Mouse (Mus musculus) granulocyte monocyte progenitor cell, adult 5-6 weeks (primary cell): ENCODE data around the gene Lgals4. TPM values are rescaled to one million over a fixed set of nuclear protein-coding genes. Genes with fewer than 3 reads are reported as not detected.

Experiments
- ATAC-seq: replicated peaks from 2 replicates; pipeline ENCODE4 v1.8.0; 2016; ENCODE audit warnings: mild to moderate bottlenecking, moderate TSS enrichment, inconsistent platforms; ENCODE audit not compliant: poor library complexity, severe bottlenecking
- total RNA-seq, 2 experiments: library from RNA; stranded (forward) in 1 of 2; stranded (reverse) in 1 of 2; fragments of 200-712, 200-1000 nt in 1 of 2; fragments of >200 nt in 1 of 2; fragmentation: Nextera tagmentation in 1 of 2; gene quantifications; 2 replicates each; pipeline ENCODE4 v1.2.3; 2014 to 2017

The Lgals4 gene
- total RNA-seq, 2 experiments from 2014 or later: 3.9 to 20.8 TPM

DNA sequence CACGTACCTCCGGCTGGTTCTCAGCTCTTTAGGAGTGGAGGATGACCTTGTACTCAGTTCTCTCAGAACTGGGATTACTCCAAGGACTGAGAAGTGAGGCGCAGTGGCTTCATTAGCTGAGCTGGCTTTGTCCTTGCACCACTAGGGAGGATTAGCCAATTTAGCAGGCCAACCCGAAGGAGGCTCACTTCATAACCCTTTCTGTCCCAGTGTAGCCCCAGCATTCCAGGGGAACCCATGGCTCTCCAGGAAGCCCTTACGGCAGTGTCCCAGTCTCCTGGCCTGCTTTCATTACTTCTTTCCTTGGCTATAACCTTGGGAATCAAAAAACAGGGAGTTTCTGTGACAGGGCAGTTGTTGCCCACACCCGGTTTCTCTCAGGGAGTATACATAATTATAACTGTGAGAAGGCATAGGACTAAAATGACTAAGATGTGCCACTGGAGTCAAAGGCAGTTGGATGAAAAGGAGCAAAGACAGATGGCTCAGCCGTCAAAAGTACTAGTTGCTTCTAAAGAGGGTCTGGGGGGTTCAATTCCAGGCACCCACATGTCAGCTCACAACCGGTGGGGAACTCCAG, 25.9 kb upstream of the Lgals4 start:
- ATAC-seq: no peak

GRCm38 (mm10) chr7:28808221-28808941, 25.3 kb upstream of the Lgals4 start, which contains the start of gene Hnrnpl:
Gene Hnrnpl (plus strand): TSS chr7:28808541.
- peak; percentile 17 for ATAC-seq

DNA sequence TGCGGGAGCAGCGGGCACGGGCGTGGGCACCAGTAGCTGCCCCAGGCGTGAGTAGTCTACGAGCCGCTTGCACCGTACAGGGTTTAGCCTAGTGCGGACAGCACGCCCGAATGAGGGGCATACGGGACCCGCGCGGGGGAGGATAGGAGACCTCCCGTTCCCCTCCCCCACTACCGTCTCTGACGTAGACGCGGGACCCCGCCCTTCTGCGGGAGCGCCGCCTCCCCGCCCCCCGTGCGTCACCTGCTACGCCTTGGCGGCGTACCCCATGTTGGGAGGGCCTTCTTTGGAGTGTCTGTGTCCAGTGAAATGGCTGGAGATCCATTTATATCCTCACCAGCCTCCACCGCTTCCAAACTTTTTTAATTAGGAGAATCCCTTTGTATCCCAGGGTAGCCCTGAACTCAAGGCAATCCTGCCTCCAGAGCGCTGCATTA, 24.7 kb upstream of the Lgals4 start:
- ATAC-seq: peak; percentile 54

DNA sequence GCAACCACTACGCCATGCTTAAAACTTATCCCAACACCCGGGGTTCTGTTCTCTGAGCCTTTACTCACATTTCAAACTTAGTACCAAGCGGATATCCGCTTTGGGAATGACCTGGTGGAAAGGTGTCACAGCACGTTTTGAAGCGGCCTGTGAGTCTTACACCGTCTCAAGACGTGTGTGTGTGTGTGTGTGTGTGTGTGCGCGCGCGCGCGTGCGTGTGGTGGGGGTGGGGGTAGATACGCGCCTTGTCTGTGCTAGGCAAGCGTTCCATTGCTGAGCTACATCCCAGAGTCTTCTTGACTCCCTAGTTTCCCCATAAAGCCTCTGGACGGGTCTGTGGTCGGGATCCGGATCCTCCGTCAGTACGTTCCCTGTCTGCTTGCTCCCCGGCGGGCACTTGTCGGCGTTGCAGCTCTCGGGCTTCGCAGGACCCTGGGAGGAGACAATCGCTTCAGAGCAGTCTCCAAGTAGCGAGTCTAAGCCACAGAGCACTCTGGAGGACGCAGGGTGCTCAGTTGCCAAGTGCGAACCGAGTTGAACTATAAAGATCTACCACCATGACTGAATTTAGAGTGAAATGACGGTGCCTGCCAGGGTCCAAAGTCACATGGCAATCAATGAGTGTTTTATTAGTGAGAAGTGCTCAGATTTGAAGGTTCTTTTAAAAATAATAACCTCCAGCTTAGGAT, 24.1 kb upstream of the Lgals4 start:
- peak; percentile 4 for ATAC-seq

DNA sequence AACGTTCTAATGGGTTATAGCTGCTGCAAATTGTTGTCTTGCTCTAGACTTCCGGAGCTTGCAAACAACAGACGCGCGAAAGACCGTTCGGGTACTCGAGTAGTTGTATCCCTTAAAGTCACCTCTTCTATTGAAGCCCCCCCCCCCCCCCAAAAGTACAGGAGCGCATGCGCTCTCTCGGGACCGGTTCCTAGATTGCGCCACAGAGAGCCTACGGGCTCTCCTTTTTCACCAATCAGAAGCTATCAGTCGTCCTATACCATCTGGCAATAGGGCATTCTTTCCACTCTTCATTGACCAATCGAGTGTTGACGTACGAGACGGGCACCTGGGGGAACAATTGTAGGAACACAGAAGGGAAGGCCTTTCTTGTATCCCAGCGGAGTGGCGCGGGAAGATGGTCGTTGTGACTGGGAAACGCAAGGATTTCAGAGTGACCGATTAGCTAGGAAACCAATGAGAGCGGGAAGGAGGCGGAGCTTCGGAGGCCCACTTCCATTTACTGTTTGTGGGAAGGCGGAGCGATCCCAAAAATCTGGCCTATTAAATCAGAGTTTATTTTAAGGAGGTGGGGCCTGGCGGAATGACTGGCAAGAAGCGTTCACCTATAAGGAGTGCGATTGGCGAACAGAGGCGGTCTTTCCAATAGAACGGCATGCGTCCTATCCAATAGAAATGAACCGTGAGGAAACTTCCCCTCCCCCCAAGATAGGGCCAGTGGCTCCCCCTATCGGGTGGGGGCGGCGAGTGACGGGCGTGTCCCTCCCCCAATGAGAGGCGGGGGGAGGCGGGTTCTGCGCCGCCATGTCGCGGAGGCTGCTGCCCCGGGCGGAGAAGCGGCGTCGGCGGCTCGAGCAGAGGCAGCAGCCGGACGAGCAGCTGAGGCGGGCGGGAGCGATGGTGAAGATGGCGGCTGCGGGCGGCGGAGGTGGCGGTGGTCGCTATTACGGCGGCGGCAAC, 23.3 kb upstream of the Lgals4 start:
- ATAC-seq: peak; percentile 64

DNA sequence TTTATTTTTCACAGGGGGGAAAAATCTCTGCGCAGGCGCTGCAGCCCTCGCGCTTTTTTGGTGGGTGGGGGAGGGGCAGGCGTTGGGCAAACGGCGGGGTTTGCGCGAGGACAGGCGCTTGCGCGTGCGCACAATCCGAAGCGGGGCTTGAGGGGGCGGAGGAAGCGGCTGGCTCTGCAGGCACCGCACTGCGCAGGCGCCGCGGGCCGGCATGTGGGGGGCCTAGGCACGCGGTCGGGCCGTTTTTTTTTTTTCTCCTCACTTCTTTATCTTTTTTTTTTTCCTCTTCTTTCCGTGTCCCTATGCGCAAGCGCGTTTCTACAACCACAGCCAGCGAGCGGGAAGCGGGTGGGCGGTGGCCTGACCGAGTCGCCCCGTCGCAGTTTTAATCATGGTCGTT, 22.4 kb upstream of the Lgals4 start:
- ATAC-seq: peak; percentile 20

- ATAC-seq: no peak
Measured at GRCm38 (mm10) chr7:28811640-28812275, 21.9 kb upstream of the Lgals4 start.

GRCm38 (mm10) chr7:28812436-28812835, 21.2 kb upstream of the Lgals4 start:
- no peak for ATAC-seq

- no peak for ATAC-seq
Measured at GRCm38 (mm10) chr7:28812949-28813348, 20.7 kb upstream of the Lgals4 start.

DNA sequence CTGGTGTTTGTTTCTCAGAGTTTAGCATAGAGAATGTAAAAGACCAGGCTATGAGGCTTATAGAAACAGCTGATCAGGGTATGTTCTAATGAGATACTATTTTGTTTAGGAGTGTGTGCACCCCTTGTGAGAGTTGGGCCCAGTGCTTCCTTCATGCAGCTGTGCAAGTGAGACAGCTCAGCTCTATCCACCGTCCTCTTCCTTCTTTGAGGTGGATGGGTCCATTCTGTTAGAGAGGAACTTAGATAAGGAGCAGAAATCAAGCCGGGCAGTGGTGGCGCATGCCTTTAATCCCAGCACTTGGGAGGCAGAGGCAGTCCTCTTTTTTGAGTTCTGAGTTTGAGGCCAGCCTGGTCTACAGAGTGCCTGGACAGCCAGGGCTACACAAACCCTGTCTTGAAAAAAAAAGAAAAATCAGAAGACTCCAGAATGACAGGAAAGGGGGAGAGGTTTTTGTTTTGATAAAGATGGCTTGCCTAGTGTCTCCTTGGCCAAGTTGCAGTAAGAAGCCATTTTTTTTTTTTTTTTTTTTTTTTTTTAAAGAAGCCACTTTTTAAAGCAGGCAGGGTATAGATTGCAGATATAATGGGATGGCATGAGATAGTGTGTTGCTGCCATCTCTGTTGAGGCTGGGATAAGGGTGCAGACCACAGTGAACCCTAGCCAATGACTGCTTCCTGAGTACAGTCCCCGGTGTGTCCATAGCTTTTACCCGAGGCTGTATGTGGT, 19.2 kb upstream of the Lgals4 start:
- ATAC-seq: no peak

- no peak for ATAC-seq
Measured at GRCm38 (mm10) chr7:28815230-28815629, 18.4 kb upstream of the Lgals4 start.

DNA sequence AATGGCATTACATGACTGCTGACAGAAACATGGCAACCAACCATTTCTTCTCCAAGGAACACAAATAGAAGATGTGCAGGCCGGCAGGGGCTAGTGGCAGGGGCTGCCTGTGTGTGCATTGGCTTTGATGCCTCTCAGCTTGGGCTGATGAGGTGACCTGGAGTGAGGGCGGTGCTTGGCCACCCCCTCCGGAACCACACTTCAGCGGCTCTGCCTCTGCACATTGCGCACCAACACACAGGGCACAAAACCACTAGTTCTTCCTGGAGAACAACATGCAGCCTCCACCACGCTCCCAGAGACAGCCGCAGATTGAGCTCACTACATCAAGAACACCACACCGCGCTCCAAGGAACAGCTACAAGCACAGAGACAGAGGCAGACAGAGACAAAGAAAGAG, 17.5 kb upstream of the Lgals4 start:
- no peak for ATAC-seq

DNA sequence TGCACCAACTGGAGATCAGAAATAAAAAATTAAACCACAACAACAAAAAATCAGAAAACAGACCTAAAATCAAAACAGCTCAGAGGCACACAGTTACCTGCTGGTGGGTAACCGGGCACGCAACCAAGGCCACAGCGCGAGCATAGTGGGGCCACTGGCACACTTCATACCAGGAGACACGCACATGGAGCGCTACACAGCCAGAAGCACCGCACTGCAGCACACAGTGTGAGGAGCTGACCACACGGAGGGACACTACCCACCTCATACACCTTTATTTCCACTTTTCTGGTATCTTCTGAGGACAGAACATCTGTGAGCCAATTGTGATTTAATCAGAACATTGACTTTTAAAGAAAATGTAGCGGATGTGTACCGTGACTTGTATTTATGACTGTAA, 16.7 kb upstream of the Lgals4 start:
- ATAC-seq: no peak

DNA sequence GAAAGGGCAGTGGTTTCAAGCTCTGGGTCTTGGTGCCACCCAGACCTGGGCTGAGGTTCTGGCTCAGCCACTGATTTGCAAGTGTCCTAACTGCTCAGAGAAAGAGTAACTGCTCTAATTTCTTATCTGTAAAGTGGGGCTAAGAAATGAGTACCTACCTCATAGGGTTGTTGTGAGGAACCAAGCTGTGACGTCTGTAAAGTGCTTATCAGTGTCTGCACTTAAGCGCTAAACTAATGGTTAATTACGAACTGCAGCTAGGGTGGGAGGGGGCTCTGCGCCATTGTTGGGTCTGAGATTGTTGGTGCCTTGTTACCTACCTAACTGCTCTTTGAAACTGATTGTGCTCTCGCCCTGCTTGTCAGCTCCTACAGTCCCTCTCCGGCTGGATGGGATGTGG, 16.1 kb upstream of the Lgals4 start:
- ATAC-seq: no peak

- ATAC-seq: no peak
Measured at GRCm38 (mm10) chr7:28817957-28818356, 15.7 kb upstream of the Lgals4 start.

- no peak for ATAC-seq
Measured at GRCm38 (mm10) chr7:28818436-28818835, 15.2 kb upstream of the Lgals4 start.

- ATAC-seq: no peak
Measured at GRCm38 (mm10) chr7:28818861-28819452, 14.7 kb upstream of the Lgals4 start.

- no peak for ATAC-seq
Measured at GRCm38 (mm10) chr7:28819571-28819970, 14.1 kb upstream of the Lgals4 start.
